Mouse (Mus musculus) thymus, postnatal 25 days (tissue): Measurements from ENCODE around the gene Ank3.
"Not testable (repeated sequence)": the region's sequence is repeated elsewhere in the genome, so short reads cannot be mapped to it uniquely, and the experiment has no call there.

Experiments used
- DNase-seq: peaks from one replicate; pipeline ENCODE4 v3.0.0; 2022

Gene Ank3

DNA sequence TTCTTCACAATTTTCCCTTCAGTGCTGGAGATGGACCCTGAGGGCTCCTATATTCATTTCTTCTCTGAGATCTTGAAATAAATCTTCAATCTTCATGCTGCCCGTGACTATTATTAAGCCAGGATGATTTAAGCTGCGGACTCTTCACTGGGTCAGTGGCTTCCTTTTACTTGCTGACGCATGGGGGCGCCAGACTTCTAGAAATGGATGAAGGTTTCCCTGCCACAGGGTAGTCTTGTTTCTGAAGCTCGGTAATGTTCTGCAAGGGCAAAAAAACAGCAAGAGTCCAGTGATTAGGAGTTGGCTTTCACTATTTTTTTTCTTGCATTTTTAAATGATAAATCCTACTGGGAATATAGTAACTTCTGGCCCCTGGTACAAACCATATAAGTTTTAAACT is 471.8 kb downstream of the Ank3 start:
- peak; percentile 49 for DNase-seq

DNA sequence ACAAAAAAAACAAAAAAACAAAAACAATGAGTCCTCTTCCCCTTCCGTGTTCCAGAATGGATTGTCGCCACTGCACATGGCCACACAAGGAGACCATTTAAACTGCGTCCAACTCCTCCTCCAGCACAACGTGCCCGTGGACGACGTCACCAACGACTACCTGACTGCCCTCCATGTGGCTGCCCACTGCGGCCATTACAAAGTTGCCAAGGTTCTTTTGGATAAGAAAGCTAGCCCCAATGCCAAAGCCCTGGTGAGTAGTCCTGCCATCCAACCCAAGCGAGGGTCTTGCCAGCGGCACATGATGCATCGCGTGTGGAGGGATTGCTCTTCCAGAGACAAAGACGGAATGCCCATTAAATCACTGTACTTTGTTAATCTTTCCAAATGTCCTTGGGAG is 472.4 kb downstream of the Ank3 start:
- no peak for DNase-seq

DNA sequence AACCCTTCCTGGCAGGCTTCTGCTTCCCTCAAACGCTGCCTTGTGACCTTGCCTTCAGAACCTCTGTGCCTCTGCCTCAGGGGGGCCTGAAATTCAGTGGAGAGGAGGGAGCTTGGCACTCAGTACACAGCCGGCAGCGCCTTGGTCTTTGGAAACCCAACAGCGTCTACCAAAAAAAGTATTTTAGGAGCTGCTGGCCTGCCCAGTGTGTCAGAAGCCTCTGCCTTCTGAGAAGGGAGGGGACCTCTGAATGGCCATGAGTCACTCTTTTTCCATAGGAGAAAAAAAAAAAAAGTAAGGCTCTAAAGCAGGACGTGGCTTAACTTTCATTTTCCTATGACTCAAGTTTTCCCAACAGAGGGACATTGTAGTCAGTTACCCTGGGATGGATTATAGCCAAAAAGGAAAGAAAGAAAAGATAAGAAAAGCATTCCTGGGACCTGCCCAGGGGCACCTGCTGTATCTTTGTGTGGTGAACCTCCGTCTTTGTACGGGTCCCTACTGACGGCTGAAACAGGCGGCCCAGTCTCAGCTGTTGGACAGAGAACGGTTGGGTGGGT is 473.7 kb downstream of the Ank3 start:
- DNase-seq, result no peak

DNA sequence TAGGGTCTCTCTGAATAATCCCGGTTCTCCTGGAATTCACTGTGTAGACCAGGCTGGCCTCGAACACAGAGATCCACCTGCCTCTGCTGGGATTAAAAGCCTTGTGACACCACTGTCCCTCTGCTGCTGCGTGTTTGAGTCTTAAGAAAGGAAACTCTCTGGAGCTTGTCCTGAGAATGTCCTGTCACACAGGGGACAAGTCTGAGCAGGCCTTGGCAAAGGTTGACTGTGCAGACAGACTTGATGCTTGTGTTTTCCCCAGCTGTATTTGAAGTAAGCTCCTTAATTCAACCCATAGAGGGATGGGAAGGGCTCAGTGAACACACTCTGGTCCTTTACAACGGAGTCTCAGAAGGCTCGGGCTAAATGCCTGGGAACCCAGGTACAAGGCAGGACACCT is 474.3 kb downstream of the Ank3 start:
- DNase-seq, result no peak

DNA sequence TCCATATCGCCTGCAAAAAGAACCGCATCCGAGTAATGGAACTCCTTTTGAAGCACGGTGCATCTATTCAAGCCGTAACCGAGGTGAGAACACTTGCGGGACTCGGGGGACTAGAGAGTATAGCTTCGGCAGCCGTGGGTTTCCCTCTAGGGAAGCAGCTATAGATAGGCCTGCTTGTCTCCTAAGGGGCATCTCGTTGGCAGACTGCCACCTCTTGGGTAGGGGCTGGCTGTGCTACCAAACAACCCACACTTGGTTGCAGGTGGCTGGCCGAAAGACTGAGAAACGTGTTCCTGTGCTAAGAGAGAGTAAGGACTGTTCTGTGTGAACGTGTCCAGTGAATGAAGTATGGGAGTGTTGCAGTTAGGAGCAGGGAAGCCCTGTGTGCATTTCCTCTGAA is 476.2 kb downstream of the Ank3 start:
- no peak for DNase-seq

DNA sequence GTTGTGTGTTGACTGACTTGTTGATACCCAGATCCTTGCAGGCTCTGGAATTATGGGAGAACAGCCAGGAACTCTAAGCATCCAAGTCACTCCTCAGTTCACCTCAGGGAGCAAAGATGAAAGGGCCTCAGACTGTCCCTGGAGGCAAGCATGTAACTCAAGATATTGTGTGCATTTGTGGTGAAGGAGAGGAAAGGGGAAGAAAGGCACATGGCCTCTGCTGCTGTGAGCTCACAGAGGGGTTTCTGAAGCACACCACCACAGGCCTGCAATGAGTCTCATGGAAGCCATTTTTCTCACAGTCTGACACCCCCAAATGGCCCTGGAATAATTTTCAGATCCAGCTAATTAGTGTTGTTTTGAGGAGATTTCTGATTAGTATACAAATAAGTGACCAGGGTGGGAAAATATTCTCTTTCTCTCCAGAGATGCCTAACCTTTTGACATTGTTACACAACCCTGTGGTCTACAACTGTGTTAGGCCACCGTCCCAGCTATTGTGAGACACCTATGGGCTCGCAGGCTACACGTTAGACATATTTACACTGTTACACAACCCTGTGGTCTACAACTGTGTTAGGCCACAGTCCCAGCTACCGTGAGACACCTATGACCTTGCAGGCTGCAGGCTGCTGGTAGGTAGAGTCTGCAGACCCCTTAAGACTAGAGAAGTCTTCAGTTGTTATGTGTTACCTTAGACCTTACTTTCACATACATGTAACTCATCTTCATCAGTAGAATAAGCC is 485.5 kb downstream of the Ank3 start:
- no peak for DNase-seq

DNA sequence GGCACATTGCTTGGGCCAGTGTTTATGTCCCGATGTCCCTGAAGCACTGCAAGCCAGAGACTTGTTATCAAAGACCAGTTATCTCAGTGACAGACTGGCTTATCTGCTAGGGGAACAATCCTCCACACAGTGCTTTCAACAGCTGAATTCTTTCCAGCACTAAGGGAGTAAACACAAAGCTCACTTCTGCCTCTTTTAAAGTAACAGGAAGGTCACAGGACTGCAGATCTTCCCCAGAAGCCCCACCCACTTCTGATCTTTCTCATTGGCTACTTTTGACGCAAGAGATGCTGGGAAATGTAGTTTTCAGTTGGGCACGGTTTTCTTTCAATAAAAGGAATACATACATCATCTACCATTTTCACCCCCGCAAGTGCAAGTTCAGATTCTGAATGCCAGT is 489.8 kb downstream of the Ank3 start:
- DNase-seq, result peak; percentile 13

DNA sequence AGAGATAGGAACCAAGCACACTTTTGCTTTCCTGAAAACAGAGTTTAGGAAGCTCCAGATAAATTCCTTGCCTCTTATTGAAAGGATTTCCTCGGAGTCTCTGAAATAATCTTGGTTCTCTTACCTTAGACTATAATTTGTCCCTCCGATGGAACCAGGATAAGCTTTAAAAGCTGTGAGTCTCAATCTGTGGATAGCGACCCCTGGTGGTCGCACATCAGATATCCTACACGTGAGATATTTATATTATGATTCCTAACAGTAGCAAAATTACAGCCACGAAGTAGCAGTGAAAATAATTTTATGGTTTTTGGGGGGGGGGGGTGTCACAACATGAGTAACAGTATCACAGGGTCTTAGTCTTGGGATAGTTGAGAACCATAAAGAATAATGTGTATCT is 491.2 kb downstream of the Ank3 start:
- DNase-seq, result no peak

DNA sequence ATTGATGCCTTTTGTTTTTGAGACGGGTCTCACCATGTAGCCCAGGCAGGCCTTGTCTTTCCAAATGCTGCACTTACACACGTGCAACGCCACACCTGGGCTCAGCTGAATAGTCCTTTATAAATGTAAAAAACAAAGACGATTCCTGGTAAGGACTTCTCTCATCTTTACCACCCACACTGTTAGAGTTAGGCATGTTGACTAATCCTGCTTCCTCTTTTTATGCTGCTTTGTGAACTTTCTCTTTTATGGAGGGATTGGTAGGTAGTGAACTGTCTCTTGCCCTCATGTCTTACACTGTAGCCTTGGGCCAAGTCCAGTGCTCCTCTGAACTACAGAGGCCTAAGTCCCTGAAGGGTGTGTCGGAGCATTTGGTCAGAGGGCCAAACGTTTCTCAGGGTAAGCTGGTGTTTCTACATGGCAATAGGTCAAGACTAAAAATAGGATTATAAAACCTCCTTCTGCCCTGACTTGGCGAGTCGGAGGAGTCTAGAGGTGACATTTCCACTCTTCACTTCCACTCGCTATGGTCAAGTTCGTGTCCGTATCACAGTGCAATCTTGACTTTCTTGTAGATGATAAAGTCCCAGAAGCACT is 491.9 kb downstream of the Ank3 start:
- no peak for DNase-seq

DNA sequence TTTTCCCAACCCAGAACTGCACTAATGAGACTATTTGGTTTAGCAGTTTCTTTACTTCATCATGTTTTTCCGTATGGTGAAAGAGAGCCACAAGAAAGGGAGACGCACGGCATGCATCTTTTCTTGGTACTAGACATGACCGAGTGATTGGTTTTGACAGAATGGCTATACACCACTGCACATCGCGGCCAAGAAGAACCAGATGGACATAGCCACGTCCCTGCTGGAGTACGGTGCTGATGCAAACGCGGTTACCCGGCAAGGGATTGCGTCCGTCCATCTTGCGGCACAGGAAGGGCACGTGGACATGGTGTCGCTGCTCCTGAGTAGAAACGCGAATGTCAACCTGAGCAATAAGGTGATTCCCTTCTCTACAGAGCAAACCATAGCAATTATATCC is 493.6 kb downstream of the Ank3 start:
- no peak for DNase-seq

DNA sequence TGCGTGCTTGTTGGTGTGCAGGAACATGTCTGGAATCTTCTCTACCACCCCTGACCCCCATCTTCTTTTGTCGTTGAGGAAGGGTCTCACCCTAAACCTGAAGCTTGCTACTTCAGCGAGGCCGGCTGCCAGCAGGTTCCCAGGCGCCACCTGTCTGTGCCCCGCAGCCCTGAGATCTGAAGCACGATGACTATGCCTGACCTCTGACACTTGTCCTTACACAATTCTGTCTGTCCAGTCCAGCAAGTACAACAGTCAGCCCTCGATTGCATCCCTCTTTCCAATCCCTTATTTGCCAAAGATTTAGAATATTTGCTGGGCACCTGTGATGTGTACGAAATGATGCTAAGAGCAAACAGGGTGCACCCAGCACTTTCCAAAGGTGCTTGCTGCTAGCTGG is 497.0 kb downstream of the Ank3 start:
- no peak for DNase-seq

DNA sequence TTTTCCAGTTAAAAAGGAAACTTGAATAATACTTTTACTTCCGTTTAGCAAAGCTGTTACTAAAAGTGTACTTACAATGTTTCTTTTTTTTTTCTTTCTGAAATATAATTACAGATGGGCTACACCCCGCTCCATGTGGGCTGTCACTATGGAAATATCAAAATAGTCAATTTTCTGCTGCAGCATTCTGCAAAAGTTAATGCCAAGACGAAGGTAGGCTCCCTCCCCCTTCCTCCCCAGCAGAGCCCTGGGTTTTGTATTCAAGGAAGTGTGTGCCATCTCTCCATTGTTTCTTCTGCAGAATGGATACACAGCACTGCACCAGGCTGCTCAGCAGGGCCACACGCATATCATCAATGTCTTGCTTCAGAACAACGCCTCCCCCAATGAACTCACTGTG is 499.4 kb downstream of the Ank3 start:
- DNase-seq, result no peak

DNA sequence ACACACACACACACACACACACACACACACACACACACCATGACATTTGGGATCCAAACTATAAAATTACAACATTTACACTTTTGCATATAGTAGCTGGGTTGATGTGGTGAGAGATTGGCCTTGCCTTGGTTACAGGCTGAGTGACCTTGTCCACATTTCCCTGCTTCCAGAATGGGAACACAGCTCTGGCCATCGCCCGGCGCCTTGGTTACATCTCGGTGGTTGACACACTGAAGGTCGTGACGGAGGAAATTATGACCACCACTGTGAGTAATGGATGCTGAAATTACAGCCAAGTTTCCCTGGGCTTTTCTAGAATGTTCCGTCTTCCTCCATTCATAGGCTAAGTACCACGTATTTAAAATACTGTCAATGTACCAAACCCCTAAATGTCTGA is 500.2 kb downstream of the Ank3 start:
- DNase-seq, result no peak

DNA sequence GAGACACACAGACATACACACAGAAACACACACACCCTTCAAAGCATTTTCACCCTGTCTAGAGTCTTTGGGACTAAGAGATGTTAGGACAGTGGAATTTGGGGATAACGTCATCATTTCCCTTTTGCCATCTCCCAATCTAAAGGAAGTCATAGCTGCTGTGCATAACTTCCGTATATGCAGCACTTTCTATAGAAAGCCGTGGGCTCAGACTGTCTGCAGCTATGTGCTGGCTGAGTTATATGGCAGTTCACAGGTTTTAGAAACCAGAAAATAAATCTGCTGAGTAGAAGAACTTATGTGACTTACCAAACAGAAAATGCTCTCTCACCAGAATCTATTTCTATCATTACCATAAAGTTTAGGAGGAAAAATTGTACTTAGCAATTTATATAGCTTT is 501.2 kb downstream of the Ank3 start:
- DNase-seq, result no peak

DNA sequence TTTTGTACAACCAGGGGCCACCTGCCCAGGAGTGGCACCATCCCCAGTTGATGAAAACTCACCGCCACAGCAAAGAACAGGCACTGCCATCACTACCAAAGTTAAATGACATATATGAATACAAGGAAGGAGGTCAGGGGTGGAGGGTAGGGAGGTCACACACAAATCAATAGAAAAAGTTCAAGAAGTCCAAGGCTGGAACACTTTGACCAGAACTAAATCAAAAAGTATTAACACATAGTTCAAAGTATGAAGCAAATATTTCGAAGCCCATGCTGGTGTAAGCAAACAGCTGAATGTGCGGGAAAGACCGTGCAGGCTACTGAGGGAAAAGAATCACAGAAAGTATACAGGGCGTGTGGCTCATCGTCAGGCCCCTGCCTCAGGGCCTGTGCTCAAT is 503.5 kb downstream of the Ank3 start:
- DNase-seq, result no peak

DNA sequence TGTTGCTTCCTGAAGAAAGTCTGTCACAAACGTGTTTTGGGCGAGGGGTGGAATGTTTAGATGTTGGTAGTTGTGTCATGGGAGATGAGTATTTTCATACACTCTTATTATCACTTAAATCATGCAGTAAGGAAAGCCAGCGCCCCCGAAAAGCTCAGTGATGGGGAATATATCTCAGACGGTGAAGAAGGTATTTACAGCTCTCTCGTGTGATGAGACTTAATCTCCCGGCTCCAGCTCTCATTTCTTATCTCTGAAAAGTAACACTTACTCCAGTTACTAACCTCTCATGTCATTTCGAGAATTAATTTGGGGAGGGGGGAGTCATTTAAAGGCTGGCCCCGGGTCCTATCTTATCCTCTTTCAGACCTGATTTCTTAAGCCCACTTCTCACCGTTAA is 505.7 kb downstream of the Ank3 start:
- no peak for DNase-seq

DNA sequence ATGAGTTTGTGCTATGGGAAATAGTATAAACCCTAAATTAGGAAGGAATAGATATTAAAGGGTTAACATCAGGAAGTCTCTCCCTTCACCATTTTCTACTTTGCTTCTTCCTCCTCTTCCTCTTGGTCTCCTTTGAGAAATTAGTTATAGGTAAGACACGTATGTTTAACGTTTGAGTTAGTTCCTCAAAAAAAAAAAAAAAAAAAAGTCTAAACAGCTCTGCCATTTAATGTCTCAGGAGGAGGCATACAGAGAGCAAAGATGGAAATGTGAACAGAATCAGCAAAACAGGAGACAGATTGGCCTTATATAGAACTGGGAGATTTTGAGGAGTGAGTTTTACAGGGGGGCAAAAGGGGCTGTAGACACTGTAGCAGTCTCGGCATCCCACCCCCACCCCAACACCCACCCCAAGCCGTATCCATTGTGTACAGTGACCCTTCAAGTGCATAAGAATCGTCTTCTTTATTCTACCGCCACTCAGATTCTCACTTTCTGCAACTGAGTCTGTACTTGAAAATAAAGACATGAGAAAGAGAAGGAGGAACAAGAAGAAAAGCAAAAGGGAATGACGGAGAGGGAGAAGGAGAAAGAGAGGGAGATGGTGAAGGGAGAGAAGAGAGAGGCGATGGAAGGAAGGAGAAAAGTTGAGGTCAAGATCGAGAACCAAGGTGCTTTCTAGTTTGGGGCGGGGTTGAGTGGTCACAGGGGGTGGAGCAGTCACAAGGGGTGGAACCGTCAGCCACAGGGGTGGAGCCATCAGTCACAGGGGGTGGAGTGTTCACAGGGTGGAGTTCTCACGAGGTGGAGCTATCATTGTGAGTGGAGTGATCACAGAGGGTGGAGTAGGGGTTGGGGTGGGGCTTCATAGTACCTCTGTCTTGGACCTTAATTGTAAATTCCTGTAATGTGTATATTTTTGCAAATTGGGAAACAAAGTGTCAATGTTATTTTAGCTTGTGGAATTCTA is 509.5 kb downstream of the Ank3 start:
- no peak for DNase-seq

DNA sequence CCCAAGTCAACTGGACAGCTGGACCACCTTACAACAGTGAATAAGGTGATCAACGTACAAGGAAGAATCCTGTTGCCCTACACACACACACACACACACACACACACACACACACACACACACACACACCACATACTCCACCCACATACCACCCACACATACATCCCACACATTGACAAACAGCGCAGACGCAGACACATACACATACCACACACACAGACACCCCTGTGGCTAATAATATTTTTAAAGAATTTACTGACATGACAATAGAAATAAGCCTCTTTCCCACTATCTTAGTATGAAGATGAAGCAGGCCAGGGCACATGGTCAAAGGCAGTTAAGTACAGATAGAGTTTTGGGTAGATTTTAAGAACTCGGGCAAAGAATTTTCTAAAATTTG is 511.3 kb downstream of the Ank3 start:
- DNase-seq, result no peak

DNA sequence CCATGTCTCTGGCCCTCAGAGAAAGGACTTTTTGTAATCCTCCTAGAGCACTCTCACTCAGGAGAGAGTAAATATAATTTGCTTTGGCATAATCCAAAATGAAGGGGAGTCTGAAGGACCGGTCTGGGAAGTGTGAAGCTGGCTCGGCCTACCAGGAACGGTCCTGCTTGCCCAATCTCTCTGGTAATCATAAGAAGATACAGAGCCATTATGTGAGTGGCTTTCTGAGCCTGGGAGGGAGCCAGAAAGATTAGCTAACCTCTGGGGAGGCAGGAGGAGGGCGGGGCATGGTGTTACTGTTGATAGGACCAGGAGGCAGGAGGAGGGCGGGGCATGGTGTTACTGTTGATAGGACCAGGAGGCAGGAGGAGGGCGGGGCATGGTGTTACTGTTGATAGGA is 511.7 kb downstream of the Ank3 start:
- not testable (repeated sequence) for DNase-seq

DNA sequence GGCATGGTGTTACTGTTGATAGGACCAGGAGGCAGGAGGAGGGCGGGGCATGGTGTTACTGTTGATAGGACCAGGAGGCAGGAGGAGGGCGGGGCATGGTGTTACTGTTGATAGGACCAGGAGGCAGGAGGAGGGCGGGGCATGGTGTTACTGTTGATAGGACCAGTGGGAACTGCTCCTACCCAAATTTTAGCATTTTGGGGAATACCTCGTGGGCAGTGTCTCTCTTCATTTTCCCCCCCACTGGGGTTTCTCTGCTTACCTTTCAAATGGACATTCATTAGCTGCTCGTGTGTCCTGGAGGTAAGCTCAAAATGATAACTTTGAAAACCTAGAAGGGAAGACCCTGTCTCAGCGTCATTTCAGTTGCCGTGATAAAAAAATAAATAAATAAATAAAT is 512.2 kb downstream of the Ank3 start:
- not testable (repeated sequence) for DNase-seq

DNA sequence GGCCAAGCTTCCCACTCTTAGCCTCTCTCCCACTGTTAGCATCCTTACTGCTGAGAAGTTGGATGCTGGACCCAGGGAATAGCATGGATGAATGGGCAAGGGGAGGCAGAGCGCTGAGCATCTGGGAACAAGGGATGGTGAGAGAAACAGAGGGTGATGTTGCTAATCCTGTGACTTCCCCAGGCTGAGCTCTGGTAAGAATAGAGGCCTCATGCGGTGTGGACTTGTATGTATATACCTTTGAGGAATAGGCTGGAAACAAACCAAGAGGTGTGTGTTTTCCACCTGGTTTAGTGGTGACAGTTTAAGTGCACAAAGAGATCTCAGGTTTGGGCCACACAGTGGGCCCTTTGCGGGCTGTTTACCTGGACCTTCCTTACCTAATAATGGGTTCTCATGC is 517.0 kb downstream of the Ank3 start:
- no peak for DNase-seq

DNA sequence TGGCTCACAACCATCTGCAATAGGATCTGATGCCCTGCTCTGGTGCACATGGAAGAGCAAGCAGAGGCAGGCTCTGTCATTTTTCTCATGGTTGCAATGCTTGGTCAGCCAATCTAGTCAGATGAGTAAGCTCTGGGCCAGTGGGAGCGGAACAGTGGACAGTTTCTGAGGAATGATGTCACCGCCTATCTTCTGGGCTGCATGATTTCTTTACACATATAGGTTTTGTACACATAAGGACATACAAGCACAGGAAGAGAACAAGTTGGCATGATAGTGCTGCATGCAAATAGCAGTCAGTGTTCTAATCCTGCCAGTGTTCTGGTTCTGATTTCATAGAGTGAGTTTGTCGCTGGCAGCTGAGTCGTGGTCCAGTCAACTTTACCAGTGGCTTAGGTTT is 517.6 kb downstream of the Ank3 start:
- no peak for DNase-seq

DNA sequence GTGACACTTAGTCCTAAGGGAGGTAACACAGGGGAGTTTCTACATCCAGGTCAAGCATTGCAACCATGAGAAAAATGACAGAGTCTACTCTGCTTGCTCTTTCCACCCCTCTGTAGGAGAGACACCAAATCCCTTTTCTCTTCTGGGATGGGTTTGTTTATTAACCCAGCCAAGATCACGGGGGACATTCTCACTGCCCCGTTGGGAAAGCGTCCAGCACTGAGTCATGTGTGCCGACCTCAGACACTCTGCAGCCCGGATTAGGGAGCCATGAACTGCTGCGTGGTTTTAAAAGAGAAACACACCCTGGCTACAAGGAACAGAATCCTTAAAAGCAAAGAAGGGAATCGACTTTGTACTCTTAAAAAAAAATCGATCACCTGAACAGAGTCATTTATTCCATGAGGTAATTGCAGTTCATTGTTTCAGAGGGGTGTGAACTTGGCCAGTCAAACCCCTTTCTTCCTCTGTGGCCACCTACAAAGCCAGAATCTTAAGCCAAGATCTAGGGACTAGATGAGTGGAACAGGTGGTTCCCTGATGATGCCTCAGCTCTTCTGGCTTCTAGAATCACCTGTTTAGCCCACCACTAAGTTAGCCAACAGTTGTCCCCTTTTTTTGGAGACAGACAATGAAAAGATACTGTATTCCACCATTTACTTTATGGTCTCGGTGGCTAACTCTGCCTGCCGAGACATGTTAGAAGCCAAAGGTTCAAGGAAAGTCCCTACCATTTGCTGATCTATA is 518.3 kb downstream of the Ank3 start:
- DNase-seq, result no peak
